Comparison of ENCODE assay signal across 26 mouse cellular contexts in genomic region chr6:27963887-27964286, GRCm38 (mm10).
A peak's percentile ranks its signal among the peaks of the same experiment; 100 is the strongest.
DNase-seq lines count a peak whose midpoint lies in the region; ATAC-seq and TF ChIP-seq lines count a peak whose summit lies in the region.
"Had no signal": no experiment of that assay in that cellular context is flagged by ENCODE, and none has a peak within 500 bp of the region (broad histone marks: within the 10 kb centered on the region; RNA-seq: fewer than 3 reads in every experiment).

No protein-coding gene starts in this region.

- in situ Hi-C loops in CH12.LX (cut with MboI; ENCODE audit: low pct_ligation_motif_present, low pct_unique_long_range_greater_than_20kb, low sequenced_read_pairs), result no loop called here

- peak; percentile 36 for TF ChIP-seq RAD21 in CH12.LX (IDR thresholded peaks at IDR 0.05; ENCODE audit: low read depth, low read length)

- no peaks in the 10 kb centered on the region for H3K27me3 ChIP-seq in liver, postnatal 0 days (ENCODE audit: insufficient read depth, low read length)
- no peaks in the 10 kb centered on the region for H3K27me3 ChIP-seq in liver, embryonic 11.5 days (replicated peaks; ENCODE audit: control insufficient read depth, insufficient read depth, low read length)
- no peaks in the 10 kb centered on the region for H3K27me3 ChIP-seq in CH12.LX (replicated peaks)
- no peaks in the 10 kb centered on the region for H3K27me3 ChIP-seq in stomach, postnatal 0 days (ENCODE audit: control insufficient read depth, insufficient read depth, low read length)
- H3K27me3 ChIP-seq in heart, adult 2 months (ENCODE audit: control insufficient read depth, insufficient read depth, low read length), result no peaks in the 10 kb centered on the region
- H3K27me3 ChIP-seq: forebrain, embryonic 13.5 days; heart, embryonic 13.5 days had no signal

- no peak overlapping the region for H3K27ac ChIP-seq in liver, postnatal 0 days (ENCODE audit: low read depth)
- H3K27ac ChIP-seq in liver, embryonic 11.5 days (ENCODE audit: low read depth, low read length), result no peak overlapping the region
- no peak overlapping the region for H3K27ac ChIP-seq in CH12.LX (ENCODE audit: insufficient read depth, low read depth)
- H3K27ac ChIP-seq in stomach, postnatal 0 days (replicated peaks), result no peak overlapping the region
- no peak overlapping the region for H3K27ac ChIP-seq in heart, adult 2 months
- H3K27ac ChIP-seq: forebrain, embryonic 10.5 days; forebrain, embryonic 13.5 days; heart, embryonic 10.5 days; heart, embryonic 13.5 days; hindbrain, embryonic 14.5 days; hindbrain, postnatal 0 days had no signal

- 0 out of 2 replicates have a peak, but pooled peaks have one; percentile 10 for TF ChIP-seq CTCF in liver, postnatal 0 days (IDR thresholded peaks at IDR 0.05; ENCODE audit: low read depth)
- peak in 1 of 2 experiments; percentile 41; a peak in 2 of 4 replicates for TF ChIP-seq CTCF in CH12.LX (conservative IDR thresholded peaks at IDR 0.05 in 1 of 2, IDR thresholded peaks at IDR 0.05 in 1 of 2; ENCODE audit: low read depth in 2 of 2, low read length in 2 of 2)
- TF ChIP-seq CTCF in stomach, postnatal 0 days (IDR thresholded peaks at IDR 0.05; ENCODE audit: low read depth), result peak; percentile 20; the same call in 1 of the 2 replicates
- TF ChIP-seq CTCF in heart, adult 2 months (IDR thresholded peaks at IDR 0.05), result no peak

- no peaks in the 10 kb centered on the region for H3K4me1 ChIP-seq in liver, postnatal 0 days (ENCODE audit: insufficient read depth)
- H3K4me1 ChIP-seq in liver, embryonic 11.5 days (replicated peaks; ENCODE audit: control insufficient read depth, insufficient read depth, low read length), result no peaks in the 10 kb centered on the region
- H3K4me1 ChIP-seq in CH12.LX (ENCODE audit: control insufficient read depth in 1 of 2, insufficient read depth in 2 of 2), result peaks cover 12 to 53% of the 10 kb centered on the region in 2 experiments
- no peaks in the 10 kb centered on the region for H3K4me1 ChIP-seq in stomach, postnatal 0 days (replicated peaks; ENCODE audit: control insufficient read depth, insufficient read depth)
- no peaks in the 10 kb centered on the region for H3K4me1 ChIP-seq in heart, adult 2 months (ENCODE audit: control insufficient read depth, insufficient read depth, low read length)
- H3K4me1 ChIP-seq: forebrain, embryonic 10.5 days; forebrain, embryonic 13.5 days; heart, embryonic 10.5 days had no signal

- WGBS in liver, postnatal 0 days (ENCODE audit: insufficient replicate concordance), result 69% methylated on average over 1 of the region's 1 CpGs
- WGBS in liver, embryonic 11.5 days, result 65% methylated on average over 1 of the region's 1 CpGs
- WGBS in stomach, postnatal 0 days, result 83% methylated on average over 1 of the region's 1 CpGs
- 79% methylated on average over 1 of the region's 1 CpGs for WGBS in heart, adult 2 months

- H3K9ac ChIP-seq in liver, postnatal 0 days (replicated peaks), result no peak overlapping the region
- no peak overlapping the region for H3K9ac ChIP-seq in liver, embryonic 11.5 days (ENCODE audit: low read depth, low read length)
- H3K9ac ChIP-seq in CH12.LX (ENCODE audit: insufficient read depth, low read depth), result no peak overlapping the region
- H3K9ac ChIP-seq in stomach, postnatal 0 days (ENCODE audit: low read length), result no peak overlapping the region
- H3K9ac ChIP-seq in heart, adult 2 months (ENCODE audit: low read depth, low read length), result no peak overlapping the region
- H3K9ac ChIP-seq: forebrain, embryonic 13.5 days; heart, embryonic 13.5 days; hindbrain, embryonic 14.5 days had no signal

- no peak for TF ChIP-seq EP300 in liver, postnatal 0 days (IDR thresholded peaks at IDR 0.05; ENCODE audit: low read depth)
- no peak for TF ChIP-seq EP300 in CH12.LX (IDR thresholded peaks at IDR 0.05; ENCODE audit: low read length)
- TF ChIP-seq EP300 in stomach, postnatal 0 days (optimal IDR thresholded peaks at IDR 0.05), result no peak
- TF ChIP-seq EP300 in heart, adult 2 months (IDR thresholded peaks at IDR 0.05; ENCODE audit: insufficient read depth, low read depth, low read length), result no peak

- H3K79me2 ChIP-seq in CH12.LX (replicated peaks; ENCODE audit: control insufficient read depth, extremely low read depth, insufficient read depth, poor library complexity, severe bottlenecking), result no peaks in the 10 kb centered on the region
- H3K79me2 ChIP-seq in heart, adult 2 months (replicated peaks; ENCODE audit: control insufficient read depth, insufficient read depth, low read length), result no peaks in the 10 kb centered on the region

- dilution Hi-C loops in CH12.LX (cut with MboI; ENCODE audit: extremely low pct_ligation_motif_present, extremely low pct_unique_long_range_greater_than_20kb, low sequenced_read_pairs), result no loop called here

- no peaks in the 10 kb centered on the region for H3K9me3 ChIP-seq in liver, postnatal 0 days (ENCODE audit: low read length)
- no peaks in the 10 kb centered on the region for H3K9me3 ChIP-seq in liver, embryonic 11.5 days (ENCODE audit: control insufficient read depth, low read length)
- H3K9me3 ChIP-seq in CH12.LX (replicated peaks; ENCODE audit: low read length), result peaks cover 2% of the 10 kb centered on the region
- H3K9me3 ChIP-seq in stomach, postnatal 0 days (ENCODE audit: control insufficient read depth, low read length), result no peaks in the 10 kb centered on the region
- H3K9me3 ChIP-seq: forebrain, embryonic 10.5 days; forebrain, embryonic 13.5 days; G1E; heart, embryonic 10.5 days; heart, embryonic 13.5 days had no signal

- no peak for ATAC-seq in liver, postnatal 0 days
- no peak for ATAC-seq in liver, embryonic 11.5 days (replicated peaks; ENCODE audit: low FRiP score)
- no peak for ATAC-seq in stomach, postnatal 0 days (ENCODE audit: low FRiP score, low TSS enrichment)
- ATAC-seq: activated CD4-positive, CD25-positive, alpha-beta regulatory T cell, adult 4 months; forebrain, embryonic 13.5 days; forebrain, embryonic 16.5 days; hindbrain, postnatal 0 days; inflammation-experienced regulatory T-cells, adult 6 months; intestine, embryonic 16.5 days had no signal

- DNase-seq in liver, postnatal 0 days, result no peak
- DNase-seq in liver, embryonic 11.5 days (ENCODE audit: low spot score), result no peak
- no peak for DNase-seq in CH12.LX (ENCODE audit: extremely low read depth)
- DNase-seq in ES-CJ7 (ENCODE audit: low read depth, low spot score), result peak; percentile 21
- no peak for DNase-seq in stomach, postnatal 0 days (ENCODE audit: low spot score)
- no peak for DNase-seq in left cerebral cortex, postnatal 25 days (ENCODE audit: low spot score in 2 of 2)
- DNase-seq in heart, adult 2 months, result no peak
- DNase-seq: adrenal gland, adult 8-10 months; adrenal gland, postnatal 25 days; cerebellum, adult 18-20 months; cerebellum, adult 9-10 months; gastrocnemius, postnatal 14 days; heart, adult 18-20 months; heart, postnatal 14 days; heart, postnatal 4 days had no signal

- no peak overlapping the region for H3K4me3 ChIP-seq in liver, postnatal 0 days (ENCODE audit: low read depth, low read length)
- no peak overlapping the region for H3K4me3 ChIP-seq in liver, embryonic 11.5 days (ENCODE audit: low read depth, low read length)
- no peak overlapping the region for H3K4me3 ChIP-seq in CH12.LX (replicated peaks in 1 of 3; ENCODE audit: low read depth in 2 of 3, low read length in 2 of 3, poor library complexity in 1 of 3)
- H3K4me3 ChIP-seq in stomach, postnatal 0 days (ENCODE audit: low read depth, low read length), result no peak overlapping the region
- no peak overlapping the region for H3K4me3 ChIP-seq in heart, adult 2 months
- H3K4me3 ChIP-seq: forebrain, embryonic 10.5 days; forebrain, embryonic 13.5 days; heart, embryonic 10.5 days; heart, embryonic 13.5 days had no signal

- H3K36me3 ChIP-seq in liver, postnatal 0 days (replicated peaks; ENCODE audit: insufficient read depth, low read length), result no peaks in the 10 kb centered on the region
- no peaks in the 10 kb centered on the region for H3K36me3 ChIP-seq in liver, embryonic 11.5 days (ENCODE audit: control insufficient read depth, insufficient read depth, low read length)
- H3K36me3 ChIP-seq in CH12.LX (replicated peaks in 1 of 2; ENCODE audit: control insufficient read depth in 1 of 2, insufficient read depth in 1 of 2, low read length in 1 of 2), result no peaks in the 10 kb centered on the region
- no peaks in the 10 kb centered on the region for H3K36me3 ChIP-seq in stomach, postnatal 0 days (ENCODE audit: control insufficient read depth, insufficient read depth, low read length)
- H3K36me3 ChIP-seq in heart, adult 2 months (ENCODE audit: control insufficient read depth, insufficient read depth, low read length), result no peaks in the 10 kb centered on the region
- H3K36me3 ChIP-seq: forebrain, embryonic 10.5 days; G1E; heart, embryonic 10.5 days; heart, embryonic 13.5 days had no signal

- intact Hi-C loops in left cerebral cortex, postnatal 25 days (cut with DNase I), result no loop called here
- intact Hi-C loops in heart, adult 2 months (cut with DNase I), result no loop called here

- H3K4me2 ChIP-seq in liver, postnatal 0 days (ENCODE audit: low read depth, low read length), result no peak overlapping the region
- H3K4me2 ChIP-seq in liver, embryonic 11.5 days, result no peak overlapping the region
- no peak overlapping the region for H3K4me2 ChIP-seq in CH12.LX (ENCODE audit: insufficient read depth, low read depth, poor library complexity, severe bottlenecking)
- no peak overlapping the region for H3K4me2 ChIP-seq in stomach, postnatal 0 days (replicated peaks; ENCODE audit: low read depth)
- H3K4me2 ChIP-seq: forebrain, embryonic 13.5 days; heart, embryonic 13.5 days; hindbrain, embryonic 14.5 days had no signal

- no peak for TF ChIP-seq POLR2A in CH12.LX (IDR thresholded peaks at IDR 0.05; ENCODE audit: low read depth, low read length)
- TF ChIP-seq POLR2A in heart, adult 2 months (IDR thresholded peaks at IDR 0.05; ENCODE audit: insufficient read depth, low read depth, low read length), result no peak

TF ChIP-seq in CH12.LX, 34 proteins besides CTCF, POLR2A, EP300 and RAD21:
- no peak for TF ChIP-seq JUN (IDR thresholded peaks at IDR 0.05; ENCODE audit: insufficient read depth, low read depth, low read length)
- TF ChIP-seq RCOR1 (conservative IDR thresholded peaks at IDR 0.05; ENCODE audit: low read depth, low read length), result no peak
- no peak for TF ChIP-seq HCFC1 (IDR thresholded peaks at IDR 0.05; ENCODE audit: low read depth, low read length)
- peak; percentile 23; the same call in 1 of the 2 replicates for TF ChIP-seq SMC3 (IDR thresholded peaks at IDR 0.05; ENCODE audit: low read depth, low read length)
- TF ChIP-seq MAZ (IDR thresholded peaks at IDR 0.05; ENCODE audit: low read depth, low read length), result no peak
- no peak for TF ChIP-seq MYC (IDR thresholded peaks at IDR 0.05; ENCODE audit: low read depth, low read length)
- TF ChIP-seq ZC3H11A (IDR thresholded peaks at IDR 0.05; ENCODE audit: low read depth, low read length), result no peak
- no peak for TF ChIP-seq ETS1 (conservative IDR thresholded peaks at IDR 0.05; ENCODE audit: low read depth, low read length)
